Mouse (Mus musculus): ENCODE measurements around the gene Tyk2. TPM values are rescaled to one million over a fixed set of nuclear protein-coding genes. Genes with fewer than 3 reads are reported as not detected.

The Tyk2 gene
- polyA plus RNA-seq, 1 experiment = 51.1 TPM

- 80% methylated on average over 9 of the region's 9 CpGs for WGBS
- Histone ChIP-seq H3K27me3 (ENCODE audit: control insufficient read depth, insufficient read depth, low read length) (no peaks in the 10 kb centered on the region), H3K4me1 (replicated peaks; ENCODE audit: control insufficient read depth, insufficient read depth, low read length) (peaks cover 37% of the 10 kb centered on the region), H3K4me3 (ENCODE audit: control insufficient read depth, insufficient read depth, low read length) (no peak overlapping the region), H3K27ac (ENCODE audit: control insufficient read depth, insufficient read depth, low read length) (no peak overlapping the region), H3K36me3 (ENCODE audit: control insufficient read depth, insufficient read depth, low read length) (peaks cover 8% of the 10 kb centered on the region)
- TF ChIP-seq CTCF (IDR thresholded peaks at IDR 0.05; ENCODE audit: borderline replicate concordance, control insufficient read depth, extremely low read depth, insufficient read depth, low read length, poor library complexity) (no peak), POLR2A (IDR thresholded peaks at IDR 0.05; ENCODE audit: control insufficient read depth, extremely low read depth, insufficient read depth, low read length, poor library complexity) (no peak)
- no peak for DNase-seq
Observed at GRCm38 (mm10) chr9:21134595-21135328, 3.7 kb upstream of the Tyk2 start.

GRCm38 (mm10) chr9:21133064-21133707, 2.1 kb upstream of the Tyk2 start:
- TF ChIP-seq POLR2A (IDR thresholded peaks at IDR 0.05; ENCODE audit: control insufficient read depth, extremely low read depth, insufficient read depth, low read length, poor library complexity) (no peak), CTCF (IDR thresholded peaks at IDR 0.05; ENCODE audit: borderline replicate concordance, control insufficient read depth, extremely low read depth, insufficient read depth, low read length, poor library complexity) (no peak)
- DNase-seq = peak; percentile 56
- Histone ChIP-seq H3K36me3 (ENCODE audit: control insufficient read depth, insufficient read depth, low read length) (no peaks in the 10 kb centered on the region), H3K4me3 (ENCODE audit: control insufficient read depth, insufficient read depth, low read length) (no peak overlapping the region), H3K4me1 (replicated peaks; ENCODE audit: control insufficient read depth, insufficient read depth, low read length) (peaks cover 37% of the 10 kb centered on the region), H3K27ac (ENCODE audit: control insufficient read depth, insufficient read depth, low read length) (peak overlapping the region; percentile 61; the same call in 1 of the 2 replicates), H3K27me3 (ENCODE audit: control insufficient read depth, insufficient read depth, low read length) (no peaks in the 10 kb centered on the region)
- WGBS = 8% methylated on average over 9 of the region's 9 CpGs

- H3K4me3 ChIP-seq (ENCODE audit: control insufficient read depth, insufficient read depth, low read length) = no peak overlapping the region
- WGBS = 62% methylated on average over 12 of the region's 12 CpGs
- peaks cover 37% of the 10 kb centered on the region for H3K4me1 ChIP-seq (replicated peaks; ENCODE audit: control insufficient read depth, insufficient read depth, low read length)
- DNase-seq = peak; percentile 37
- no peak overlapping the region for H3K27ac ChIP-seq (ENCODE audit: control insufficient read depth, insufficient read depth, low read length)
- no peak for TF ChIP-seq POLR2A (IDR thresholded peaks at IDR 0.05; ENCODE audit: control insufficient read depth, extremely low read depth, insufficient read depth, low read length, poor library complexity)
- no peak for TF ChIP-seq CTCF (IDR thresholded peaks at IDR 0.05; ENCODE audit: borderline replicate concordance, control insufficient read depth, extremely low read depth, insufficient read depth, low read length, poor library complexity)
- no peaks in the 10 kb centered on the region for H3K27me3 ChIP-seq (ENCODE audit: control insufficient read depth, insufficient read depth, low read length)
- no peaks in the 10 kb centered on the region for H3K36me3 ChIP-seq (ENCODE audit: control insufficient read depth, insufficient read depth, low read length)
Observed at GRCm38 (mm10) chr9:21132102-21132775, 1.2 kb upstream of the Tyk2 start.

GRCm38 (mm10) chr9:21126259-21126627, 4.8 kb downstream of the Tyk2 start:
- H3K36me3 ChIP-seq (ENCODE audit: control insufficient read depth, insufficient read depth, low read length) = peaks cover 10% of the 10 kb centered on the region; the same call in 1 of the 2 replicates
- TF ChIP-seq CTCF (IDR thresholded peaks at IDR 0.05; ENCODE audit: borderline replicate concordance, control insufficient read depth, extremely low read depth, insufficient read depth, low read length, poor library complexity) = no peak
- no peak for TF ChIP-seq POLR2A (IDR thresholded peaks at IDR 0.05; ENCODE audit: control insufficient read depth, extremely low read depth, insufficient read depth, low read length, poor library complexity)
- 32% methylated on average over 2 of the region's 2 CpGs for WGBS

GRCm38 (mm10) chr9:21125502-21126258, 5.4 kb downstream of the Tyk2 start:
- H3K27ac ChIP-seq (ENCODE audit: control insufficient read depth, insufficient read depth, low read length) = no peak overlapping the region
- H3K36me3 ChIP-seq (ENCODE audit: control insufficient read depth, insufficient read depth, low read length) = peaks cover 11% of the 10 kb centered on the region; the same call in 1 of the 2 replicates
- DNase-seq = no peak
- no peak overlapping the region for H3K4me3 ChIP-seq (ENCODE audit: control insufficient read depth, insufficient read depth, low read length)
- no peaks in the 10 kb centered on the region for H3K27me3 ChIP-seq (ENCODE audit: control insufficient read depth, insufficient read depth, low read length)
- TF ChIP-seq POLR2A (IDR thresholded peaks at IDR 0.05; ENCODE audit: control insufficient read depth, extremely low read depth, insufficient read depth, low read length, poor library complexity) (no peak), CTCF (IDR thresholded peaks at IDR 0.05; ENCODE audit: borderline replicate concordance, control insufficient read depth, extremely low read depth, insufficient read depth, low read length, poor library complexity) (no peak)
- WGBS = 67% methylated on average over 9 of the region's 9 CpGs
- H3K4me1 ChIP-seq (replicated peaks; ENCODE audit: control insufficient read depth, insufficient read depth, low read length) = peaks cover 2% of the 10 kb centered on the region; the same call in 1 of the 2 replicates

More at GRCm38 (mm10) chr9:21126259-21126627, 4.8 kb downstream of the Tyk2 start:
- Histone ChIP-seq H3K27me3 (ENCODE audit: control insufficient read depth, insufficient read depth, low read length) (no peaks in the 10 kb centered on the region), H3K27ac (ENCODE audit: control insufficient read depth, insufficient read depth, low read length) (no peak overlapping the region), H3K4me3 (ENCODE audit: control insufficient read depth, insufficient read depth, low read length) (no peak overlapping the region), H3K4me1 (replicated peaks; ENCODE audit: control insufficient read depth, insufficient read depth, low read length) (peaks cover 2% of the 10 kb centered on the region; the same call in 1 of the 2 replicates)
- DNase-seq = no peak

GRCm38 (mm10) chr9:21124837-21125236, 6.2 kb downstream of the Tyk2 start:
- TF ChIP-seq CTCF (IDR thresholded peaks at IDR 0.05; ENCODE audit: borderline replicate concordance, control insufficient read depth, extremely low read depth, insufficient read depth, low read length, poor library complexity) (no peak), POLR2A (IDR thresholded peaks at IDR 0.05; ENCODE audit: control insufficient read depth, extremely low read depth, insufficient read depth, low read length, poor library complexity) (no peak)
- no peak for DNase-seq
- no peaks in the 10 kb centered on the region for H3K4me1 ChIP-seq (replicated peaks; ENCODE audit: control insufficient read depth, insufficient read depth, low read length)
- H3K4me3 ChIP-seq (ENCODE audit: control insufficient read depth, insufficient read depth, low read length) = no peak overlapping the region
- 91% methylated on average over 5 of the region's 5 CpGs for WGBS
- H3K27ac ChIP-seq (ENCODE audit: control insufficient read depth, insufficient read depth, low read length) = no peak overlapping the region
- H3K27me3 ChIP-seq (ENCODE audit: control insufficient read depth, insufficient read depth, low read length) = no peaks in the 10 kb centered on the region
- H3K36me3 ChIP-seq (ENCODE audit: control insufficient read depth, insufficient read depth, low read length) = peaks cover 16% of the 10 kb centered on the region; the same call in 1 of the 2 replicates
